Mouse (Mus musculus) forebrain, embryonic 12.5 days (tissue): ENCODE measurements around the gene Ddx51. TPM values are rescaled to one million over a fixed set of nuclear protein-coding genes. Genes with fewer than 3 reads are reported as not detected.

Experiments
- ATAC-seq: fragments of 200-750 bp; cut with Nextera tagmentation; 2 replicates; pipeline ENCODE4 v1.8.0; 2017; ENCODE audit warnings: moderate TSS enrichment; ENCODE audit not compliant: low FRiP score
- H3K27ac ChIP-seq: fragments of 300-500 bp; sonication (generic); 2 replicates; pipeline ENCODE4 v1.5.1; 2016; ENCODE audit warnings: mild to moderate bottlenecking
- H3K27me3 ChIP-seq: fragments of 300-500 bp; sonication (generic); 2 replicates; pipeline ENCODE4 v1.6.1; 2016; ENCODE audit warnings: mild to moderate bottlenecking
- H3K36me3 ChIP-seq: fragments of 300-500 bp; sonication (generic); replicated peaks from 2 replicates; pipeline ENCODE4 v1.6.1; 2016; ENCODE audit warnings: mild to moderate bottlenecking
- H3K4me1 ChIP-seq: fragments of 300-500 bp; sonication (generic); 2 replicates; pipeline ENCODE4 v1.6.1; 2016
- H3K4me2 ChIP-seq: fragments of 300-500 bp; sonication (generic); 2 replicates; pipeline ENCODE4 v1.6.1; 2016; ENCODE audit warnings: mild to moderate bottlenecking, moderate library complexity
- H3K4me3 ChIP-seq: fragments of 300-500 bp; sonication (generic); replicated peaks from 2 replicates; pipeline ENCODE4 v1.5.1; 2016; ENCODE audit warnings: mild to moderate bottlenecking
- H3K9ac ChIP-seq: fragments of 300-500 bp; sonication (generic); 2 replicates; pipeline ENCODE4 v1.6.1; 2016; ENCODE audit warnings: mild to moderate bottlenecking
- H3K9me3 ChIP-seq: fragments of 300-500 bp; sonication (generic); 2 replicates; pipeline ENCODE4 v1.6.1; 2016
- WGBS: fragments of 180-500 bp; shearing (Covaris S2); methylation state at CpG from one replicate; pipeline ENCODE4 v1.1.7; 2016; 5-methylcytosine and 5-hydroxymethylcytosine counted together
- microRNA-seq: library from miRNA; unstranded; fragments of <30 nt; microRNA quantifications from one replicate; pipeline ENCODE4, GENCODE M21; 2017
- polyA plus RNA-seq: library from polyadenylated mRNA; unstranded; fragments of >200 nt; fragmentation: Nextera tagmentation; extraction: Ambion mirVana; gene quantifications from 2 replicates; pipeline ENCODE4 v1.2.1, GENCODE M21; 2016

Ddx51 gene
- polyA plus RNA-seq, 1 experiment from 2014 or later, result 33.8 TPM

DNA sequence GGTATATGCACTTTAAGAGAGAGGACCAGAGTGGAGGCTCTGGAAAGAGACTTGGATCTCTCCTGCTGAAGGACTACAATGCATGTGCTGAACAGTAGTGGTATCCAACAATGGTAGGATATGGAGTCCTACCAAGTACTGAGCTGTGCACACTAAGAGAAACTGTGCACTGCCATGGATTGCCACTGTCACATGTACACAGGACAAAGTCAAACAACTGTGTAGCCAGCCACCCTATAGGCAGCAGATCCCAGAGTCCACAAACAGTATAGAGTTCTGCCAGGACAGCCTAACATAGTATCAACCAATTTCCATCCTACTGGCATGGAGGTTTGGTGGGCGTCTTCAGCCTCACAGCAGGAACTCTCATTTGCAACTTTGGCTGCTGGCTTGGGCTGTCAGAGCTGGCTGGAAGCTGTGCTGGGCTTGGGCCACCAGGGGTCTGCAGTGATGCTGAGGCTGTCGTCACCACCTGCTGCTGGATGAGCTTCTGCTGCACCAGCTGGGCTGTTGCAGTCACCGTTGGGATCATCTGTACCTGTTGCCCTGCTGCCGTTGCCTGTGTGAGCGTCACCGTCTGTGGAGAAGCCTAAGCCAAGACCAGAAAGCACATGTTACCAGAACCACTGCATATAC is 12.4 kb downstream of the Ddx51 start:
- Histone ChIP-seq H3K27ac (no peak overlapping the region), H3K9me3 (no peaks in the 10 kb centered on the region), H3K9ac (no peak overlapping the region), H3K4me3 (no peak overlapping the region), H3K4me1 (no peaks in the 10 kb centered on the region), H3K4me2 (no peak overlapping the region), H3K36me3 (peaks cover 89% of the 10 kb centered on the region), H3K27me3 (no peaks in the 10 kb centered on the region)
- no peak for ATAC-seq
- WGBS, result 70% methylated on average over 6 of the region's 6 CpGs

DNA sequence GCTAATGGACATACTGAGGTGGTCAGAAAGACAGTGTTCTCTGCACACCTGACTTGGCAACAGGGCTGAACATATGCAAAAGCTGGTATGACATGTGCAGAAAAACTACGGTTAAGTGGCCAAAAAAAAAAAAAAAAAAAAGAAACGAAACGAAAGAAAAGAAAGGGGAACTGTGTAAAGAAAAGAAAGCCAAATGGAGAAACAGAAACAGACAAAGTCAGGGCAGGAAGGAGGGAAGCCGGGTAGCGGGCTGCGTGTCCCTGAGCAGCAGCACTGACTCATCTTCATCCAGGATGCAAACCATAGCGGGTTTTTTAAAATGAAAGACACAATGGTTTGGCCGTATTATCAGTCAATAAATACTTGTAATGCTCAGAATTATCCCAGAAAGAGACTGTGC is 28.8 kb downstream of the Ddx51 start:
- no peak overlapping the region for H3K4me2 ChIP-seq
- H3K36me3 ChIP-seq, result peaks cover 91% of the 10 kb centered on the region

DNA sequence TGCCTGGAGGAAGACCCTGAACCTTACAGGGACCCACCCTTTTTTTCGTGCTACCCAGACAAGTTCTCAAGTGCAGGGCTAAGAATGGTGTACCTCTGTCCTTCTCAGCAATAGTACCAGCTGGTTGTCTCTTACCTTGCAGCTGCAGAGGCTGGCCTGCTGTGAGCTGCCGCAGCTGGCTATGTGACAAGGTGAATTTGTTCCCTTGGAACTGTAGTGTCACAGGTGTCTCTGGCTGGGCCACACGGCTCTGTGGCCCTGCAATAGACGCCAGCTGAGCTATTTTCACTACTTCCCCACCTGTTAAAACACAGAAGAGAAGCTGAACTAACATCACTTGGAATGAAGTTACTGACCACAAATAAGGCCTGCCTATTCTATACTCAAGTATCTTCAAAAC is 45.4 kb downstream of the Ddx51 start:
- Histone ChIP-seq H3K4me1 (no peaks in the 10 kb centered on the region), H3K4me3 (no peak overlapping the region), H3K27me3 (no peaks in the 10 kb centered on the region), H3K9me3 (no peaks in the 10 kb centered on the region), H3K4me2 (no peak overlapping the region), H3K36me3 (peaks cover 93% of the 10 kb centered on the region), H3K9ac (no peak overlapping the region), H3K27ac (no peak overlapping the region)
- ATAC-seq, result no peak
- 92% methylated on average over 4 of the region's 4 CpGs for WGBS

More for the DNA sequence above, 28.8 kb downstream of the Ddx51 start:
- no peak for ATAC-seq
- Histone ChIP-seq H3K4me3 (no peak overlapping the region), H3K4me1 (no peaks in the 10 kb centered on the region), H3K27ac (no peak overlapping the region), H3K27me3 (no peaks in the 10 kb centered on the region), H3K9ac (no peak overlapping the region), H3K9me3 (no peaks in the 10 kb centered on the region)
- WGBS, result 94% methylated on average over 8 of the region's 8 CpGs

DNA sequence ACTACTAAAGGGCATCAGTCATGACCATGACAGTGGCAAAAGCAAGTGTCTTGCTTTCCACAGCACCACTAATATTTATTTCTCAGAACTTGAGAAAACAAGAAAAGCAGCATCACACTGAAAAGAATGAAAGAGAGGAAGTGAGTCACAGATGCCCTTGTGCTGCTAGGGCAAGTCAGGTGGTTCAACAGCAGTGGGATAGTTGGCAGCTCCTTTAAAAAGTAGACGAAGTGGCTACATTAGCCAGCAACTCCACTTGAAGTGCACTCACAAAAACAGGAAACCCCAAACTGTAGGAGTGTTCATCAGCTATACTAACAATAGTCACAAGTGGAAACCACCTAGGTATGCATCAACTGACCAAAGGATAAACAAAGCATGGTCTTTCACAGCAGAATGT is 50.8 kb downstream of the Ddx51 start:
- Histone ChIP-seq H3K4me1 (no peaks in the 10 kb centered on the region), H3K4me3 (no peak overlapping the region), H3K27ac (no peak overlapping the region), H3K27me3 (no peaks in the 10 kb centered on the region), H3K9ac (no peak overlapping the region), H3K4me2 (no peak overlapping the region), H3K9me3 (no peaks in the 10 kb centered on the region), H3K36me3 (peaks cover 97% of the 10 kb centered on the region)
- ATAC-seq, result no peak
- WGBS, result 91% methylated on average over 1 of the region's 1 CpGs

DNA sequence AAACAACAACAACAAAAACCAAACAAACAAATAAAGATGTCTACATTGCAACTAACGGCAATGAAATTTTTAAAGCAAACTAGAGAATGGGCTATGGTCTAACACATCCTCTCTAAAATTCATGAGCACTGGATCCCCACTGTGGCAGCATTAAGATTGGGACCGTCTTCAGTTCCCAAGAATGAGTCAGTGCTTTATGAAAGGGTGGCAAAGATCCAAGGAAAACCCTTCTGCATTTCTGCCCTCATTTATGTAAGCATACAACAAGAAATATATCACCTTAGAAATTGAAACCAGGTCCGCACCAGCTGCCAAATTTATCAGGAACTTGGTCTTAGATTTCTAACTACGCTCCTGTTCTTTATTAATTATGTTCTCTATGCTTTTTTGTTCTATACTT is 56.0 kb downstream of the Ddx51 start:
- Histone ChIP-seq H3K4me3 (no peak overlapping the region), H3K27me3 (no peaks in the 10 kb centered on the region), H3K4me2 (no peak overlapping the region), H3K9ac (no peak overlapping the region), H3K36me3 (peaks cover 65% of the 10 kb centered on the region), H3K27ac (no peak overlapping the region), H3K4me1 (no peaks in the 10 kb centered on the region), H3K9me3 (no peaks in the 10 kb centered on the region)
- WGBS, result 92% methylated on average over 4 of the region's 4 CpGs
- ATAC-seq, result no peak

Small RNA genes within 50 kb of the gene (microRNA-seq; reads per million reads assigned to microRNA genes)
- gene Mir7026, result 2.4 reads per million, percentile 3 among the genes with 10 or more reads in this experiment

Other genes starting within 250 kb of the Ddx51 start
- 39.5 and 39.8 TPM in 2 replicates for gene Fbrsl1, start 204.9 kb upstream of the Ddx51 start, polyA plus RNA-seq
- gene Galnt9, start 109.1 kb upstream of the Ddx51 start, polyA plus RNA-seq, result 3.6 and 6.0 TPM in 2 replicates
- gene Noc4l, start within 50 bp of the Ddx51 start, polyA plus RNA-seq, result 58.3 and 61.1 TPM in 2 replicates
- gene Ep400, start 117.3 kb downstream of the Ddx51 start, polyA plus RNA-seq, result 70.3 and 70.9 TPM in 2 replicates
- gene Pus1, start 127.2 kb downstream of the Ddx51 start, polyA plus RNA-seq, result 28.8 and 30.1 TPM in 2 replicates
- 33.8 and 34.2 TPM in 2 replicates for gene Ulk1, start 156.6 kb downstream of the Ddx51 start, polyA plus RNA-seq
- gene Hscb, start 186.3 kb downstream of the Ddx51 start, polyA plus RNA-seq, result 19.4 and 20.6 TPM in 2 replicates
- gene Chek2, start 186.5 kb downstream of the Ddx51 start, polyA plus RNA-seq, result 29.2 and 34.5 TPM in 2 replicates
- gene Ttc28, start 226.4 kb downstream of the Ddx51 start, polyA plus RNA-seq, result 22.5 and 23.1 TPM in 2 replicates